Mouse (Mus musculus): ENCODE data around the gene Iltifb.

DNA sequence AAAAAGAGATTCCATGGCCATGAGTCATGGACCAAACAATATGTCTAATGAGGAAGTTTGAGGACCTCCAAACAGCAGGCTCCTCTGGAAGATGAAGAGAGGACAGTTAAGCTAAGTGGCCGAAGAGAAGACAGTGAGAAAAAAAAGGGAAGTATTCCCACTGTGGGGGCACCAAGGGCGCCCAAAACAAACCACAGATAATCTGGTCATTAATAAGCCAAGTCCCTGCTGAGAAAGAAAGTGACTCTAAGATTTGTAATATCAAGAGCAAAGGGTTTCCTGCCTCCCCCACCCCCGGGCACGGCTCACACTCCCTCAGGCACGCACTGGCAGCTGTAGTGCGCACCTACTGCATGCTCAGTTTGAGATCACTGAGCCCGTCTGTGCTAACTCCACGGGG lies 24.2 kb upstream of the Iltifb start:
- TF ChIP-seq POLR2A (IDR thresholded peaks at IDR 0.05; ENCODE audit: low read depth, low read length), result no peak
- TF ChIP-seq CTCF (IDR thresholded peaks at IDR 0.05; ENCODE audit: extremely low read depth, insufficient read length, insufficient replicate concordance, low read depth, low read length), result no peak
